In the genomic region with DNA sequence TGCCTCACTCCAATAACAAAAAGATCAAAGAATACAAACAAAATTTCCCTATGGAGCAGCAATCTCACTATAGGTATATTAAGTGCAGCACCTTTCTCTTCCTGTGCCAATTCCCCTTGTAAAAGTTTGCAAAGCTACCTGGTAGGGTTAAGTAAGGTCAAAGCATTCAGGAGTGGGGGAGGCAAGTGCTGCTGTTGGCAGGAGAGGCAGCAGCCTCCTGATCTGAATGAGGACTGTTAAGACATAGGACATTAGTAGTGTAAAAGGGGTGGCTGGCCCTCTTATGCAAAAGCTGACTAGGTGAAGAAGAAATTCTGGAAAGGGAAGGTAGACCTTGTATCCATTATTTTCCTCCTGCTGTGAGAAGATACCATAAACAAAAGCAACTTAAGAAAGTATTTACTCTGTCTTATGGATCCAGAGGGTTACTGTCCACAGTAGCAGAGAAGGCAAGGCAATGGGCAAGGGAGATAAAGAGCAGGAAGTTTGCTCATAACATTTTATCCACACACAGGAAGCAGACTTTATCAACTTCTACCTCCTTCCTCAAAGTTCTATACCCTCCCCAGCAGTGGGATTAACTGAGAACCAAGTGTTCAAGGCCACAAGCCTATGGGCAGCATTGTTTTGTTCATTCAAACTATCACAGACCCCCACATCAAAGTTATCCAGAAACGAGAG, we compare ENCODE assay signal across 21 mouse cellular contexts.
DNase-seq lines count a peak whose midpoint lies in the region; ATAC-seq and TF ChIP-seq lines count a peak whose summit lies in the region.
"Had no signal": no experiment of that assay in that cellular context is flagged by ENCODE, and none has a peak within 500 bp of the region (broad histone marks: within the 10 kb centered on the region; RNA-seq: fewer than 3 reads in every experiment).

No protein-coding gene starts in this region.

- H3K4me3 ChIP-seq in heart, embryonic 11.5 days (ENCODE audit: low read depth, low read length) = no peak overlapping the region
- no peak overlapping the region for H3K4me3 ChIP-seq in lung, postnatal 0 days (ENCODE audit: low read depth, low read length)
- no peak overlapping the region for H3K4me3 ChIP-seq in lung, adult 2 months (replicated peaks; ENCODE audit: extremely low read depth, low read depth, low read length)
- no peak overlapping the region for H3K4me3 ChIP-seq in forebrain, postnatal 0 days (ENCODE audit: low read depth, low read length)
- H3K4me3 ChIP-seq: embryonic facial prominence, embryonic 12.5 days; forebrain, embryonic 12.5 days; heart, embryonic 10.5 days; heart, embryonic 15.5 days; hindbrain, embryonic 15.5 days had no signal

- DNase-seq in heart, postnatal 10 days = peak; percentile 6 to 29
- peak; percentile 38 for DNase-seq in lung, postnatal 0 days (ENCODE audit: low spot score)
- no peak for DNase-seq in lung, adult 2 months
- DNase-seq in fat pad, adult 2 months (ENCODE audit: extremely low read depth, low read depth, low spot score) = peak; percentile 42
- DNase-seq in lung, postnatal 36 days = peak; percentile 37
- DNase-seq in forebrain, postnatal 0 days = no peak
- DNase-seq: adrenal gland, postnatal 10 days; cerebellum, adult 11 months; cerebellum, adult 8-10 months; cerebellum, postnatal 14 days; embryo, embryonic 11 days; gastrocnemius, postnatal 14 days; heart, postnatal 36 days had no signal

- H3K9me3 ChIP-seq in heart, embryonic 11.5 days (replicated peaks; ENCODE audit: control insufficient read depth, low read length) = no peaks in the 10 kb centered on the region
- H3K9me3 ChIP-seq in lung, postnatal 0 days (ENCODE audit: low read length) = no peaks in the 10 kb centered on the region
- H3K9me3 ChIP-seq in forebrain, postnatal 0 days (ENCODE audit: low read length) = no peaks in the 10 kb centered on the region
- H3K9me3 ChIP-seq: embryonic facial prominence, embryonic 12.5 days; forebrain, embryonic 12.5 days; heart, embryonic 10.5 days; heart, embryonic 15.5 days; hindbrain, embryonic 15.5 days had no signal

- 72% methylated on average over 1 of the region's 1 CpGs for WGBS in heart, embryonic 11.5 days (ENCODE audit: insufficient replicate concordance)
- 67% methylated on average over 1 of the region's 1 CpGs for WGBS in lung, postnatal 0 days
- 72% methylated on average over 1 of the region's 1 CpGs for WGBS in lung, adult 2 months
- 74% methylated on average over 1 of the region's 1 CpGs for WGBS in forebrain, postnatal 0 days

- H3K9ac ChIP-seq in heart, embryonic 11.5 days (ENCODE audit: low read depth, low read length) = no peak overlapping the region
- H3K9ac ChIP-seq in lung, postnatal 0 days (replicated peaks; ENCODE audit: low read depth) = no peak overlapping the region
- no peak overlapping the region for H3K9ac ChIP-seq in forebrain, postnatal 0 days
- H3K9ac ChIP-seq: embryonic facial prominence, embryonic 12.5 days; forebrain, embryonic 12.5 days; heart, embryonic 15.5 days; hindbrain, embryonic 15.5 days had no signal

- TF ChIP-seq CTCF in lung, postnatal 0 days (IDR thresholded peaks at IDR 0.05) = no peak
- no peak for TF ChIP-seq CTCF in lung, adult 2 months (IDR thresholded peaks at IDR 0.05; ENCODE audit: insufficient read depth, low read length)
- no peak for TF ChIP-seq CTCF in forebrain, postnatal 0 days (IDR thresholded peaks at IDR 0.05; ENCODE audit: low read depth)

- TF ChIP-seq EP300 in lung, postnatal 0 days (IDR thresholded peaks at IDR 0.05) = no peak

- no peak for ATAC-seq in heart, embryonic 11.5 days (replicated peaks; ENCODE audit: insufficient number of reproducible peaks, low FRiP score, low TSS enrichment)
- ATAC-seq in lung, postnatal 0 days = peak; percentile 40; the same call in 1 of the 2 replicates
- no peak for ATAC-seq in forebrain, postnatal 0 days
- ATAC-seq: forebrain, embryonic 16.5 days; inflammation-experienced regulatory T-cells, adult 6 months had no signal

- no peaks in the 10 kb centered on the region for H3K36me3 ChIP-seq in heart, embryonic 11.5 days (ENCODE audit: control insufficient read depth, insufficient read depth, low read length)
- H3K36me3 ChIP-seq in lung, postnatal 0 days (ENCODE audit: insufficient read depth, low read length) = no peaks in the 10 kb centered on the region
- peaks cover 11% of the 10 kb centered on the region; the same call in 1 of the 2 replicates for H3K36me3 ChIP-seq in forebrain, postnatal 0 days (ENCODE audit: insufficient read depth)
- H3K36me3 ChIP-seq: heart, embryonic 15.5 days had no signal

- H3K4me1 ChIP-seq in heart, embryonic 11.5 days (ENCODE audit: control insufficient read depth, insufficient read depth, low read length) = 0 out of 2 replicates have a peak, but pooled peaks cover 3% of the 10 kb centered on the region
- H3K4me1 ChIP-seq in lung, postnatal 0 days (ENCODE audit: insufficient read depth, low read depth, low read length) = no peaks in the 10 kb centered on the region; the same call in 1 of the 2 replicates
- H3K4me1 ChIP-seq in lung, adult 2 months (ENCODE audit: control insufficient read depth, insufficient read depth, low read length) = peaks cover 5% of the 10 kb centered on the region
- H3K4me1 ChIP-seq in forebrain, postnatal 0 days (ENCODE audit: insufficient read depth) = no peaks in the 10 kb centered on the region
- H3K4me1 ChIP-seq: embryonic facial prominence, embryonic 12.5 days; forebrain, embryonic 12.5 days; hindbrain, embryonic 15.5 days had no signal

- H3K27ac ChIP-seq in heart, embryonic 11.5 days (ENCODE audit: low read depth, low read length) = no peak overlapping the region
- H3K27ac ChIP-seq in lung, postnatal 0 days (ENCODE audit: low read length) = no peak overlapping the region
- H3K27ac ChIP-seq in forebrain, postnatal 0 days (ENCODE audit: low read depth, low read length) = no peak overlapping the region
- H3K27ac ChIP-seq: embryonic facial prominence, embryonic 12.5 days; forebrain, embryonic 12.5 days; heart, embryonic 10.5 days; heart, embryonic 15.5 days; hindbrain, embryonic 15.5 days had no signal

- no peak overlapping the region for H3K4me2 ChIP-seq in heart, embryonic 11.5 days
- no peak overlapping the region for H3K4me2 ChIP-seq in lung, postnatal 0 days (replicated peaks; ENCODE audit: low read depth, low read length)
- no peak overlapping the region for H3K4me2 ChIP-seq in forebrain, postnatal 0 days (ENCODE audit: low read depth)
- H3K4me2 ChIP-seq: embryonic facial prominence, embryonic 12.5 days; forebrain, embryonic 12.5 days; heart, embryonic 15.5 days; hindbrain, embryonic 15.5 days had no signal

- intact Hi-C loops in heart, postnatal 10 days (cut with DNase I) = no loop called here

- no peaks in the 10 kb centered on the region for H3K27me3 ChIP-seq in heart, embryonic 11.5 days (ENCODE audit: control insufficient read depth, insufficient read depth, low read length)
- H3K27me3 ChIP-seq in lung, postnatal 0 days (replicated peaks; ENCODE audit: insufficient read depth, low read length) = no peaks in the 10 kb centered on the region
- H3K27me3 ChIP-seq in forebrain, postnatal 0 days (ENCODE audit: insufficient read depth, low read length) = no peaks in the 10 kb centered on the region
- H3K27me3 ChIP-seq: embryonic facial prominence, embryonic 12.5 days; forebrain, embryonic 12.5 days; heart, embryonic 15.5 days; hindbrain, embryonic 15.5 days had no signal

- TF ChIP-seq POLR2A in lung, adult 2 months (IDR thresholded peaks at IDR 0.05; ENCODE audit: borderline replicate concordance, extremely low read depth, low read depth, low read length) = no peak

Comparison
In these comparisons a context has a peak if more than half of its experiments do, and no peak if none do; other contexts are left out.
1. DNase-seq: peak in heart, postnatal 10 days (2 of 2), lung, postnatal 0 days (single experiment), fat pad, adult 2 months (single experiment) and lung, postnatal 36 days (single experiment); none in lung, adult 2 months (single experiment) and forebrain, postnatal 0 days (single experiment).